Mouse (Mus musculus): ENCODE measurements at regions not wholly inside any gene's neighbourhood (a gene's known extent, or its start where the extent isn't known, plus 50 kb on each side); places are given as distances from the start of the nearest gene placed in this dataset.

- TF ChIP-seq EP300 (IDR thresholded peaks at IDR 0.05): peak; percentile 63
- TF ChIP-seq CTCF (IDR thresholded peaks at IDR 0.05): no peak
Measured at GRCm38 (mm10) chr7:88199929-88200538, 77.9 kb upstream of the Ctsc start.
